Mouse (Mus musculus) liver, postnatal 0 days (tissue): ENCODE data around the gene B3galt5.

Source experiments
- CTCF ChIP-seq: sonication (generic); IDR thresholded peaks from 2 replicates; pipeline ENCODE4 v1.5.1; 2016; ENCODE audit warnings: antibody characterized with exemption, low read depth
- EP300 ChIP-seq: IDR thresholded peaks from 2 replicates; pipeline ENCODE4 v1.6.1; 2016; ENCODE audit warnings: antibody characterized with exemption, low read depth, mild to moderate bottlenecking

- TF ChIP-seq CTCF (no peak), EP300 (no peak)
Measured at GRCm38 (mm10) chr16:96199913-96200701, 35.5 kb upstream of the B3galt5 start, which contains the start of gene Sh3bgr.
